Mouse (Mus musculus) liver, embryonic 11.5 days (tissue): Measurements from ENCODE around the gene Aggf1. TPM values are rescaled to one million over a fixed set of nuclear protein-coding genes. Genes with fewer than 3 reads are reported as not detected.

Source experiments
- ATAC-seq: fragments of 200-750 bp; cut with Nextera tagmentation; replicated peaks from 2 replicates; pipeline ENCODE4 v1.8.0; 2017; ENCODE audit warnings: moderate number of reproducible peaks, mild to moderate bottlenecking, moderate TSS enrichment, moderate library complexity; ENCODE audit not compliant: low FRiP score
- DNase-seq: peaks from one replicate; pipeline ENCODE4 v3.0.0-alpha.2; 2017; ENCODE audit warnings: low spot score
- H3K27ac ChIP-seq: fragments of 300-500 bp; sonication (generic); 2 replicates; pipeline ENCODE4 v1.5.1; 2014; ENCODE audit warnings: mild to moderate bottlenecking, low read depth, low read length, control low read depth
- H3K27me3 ChIP-seq: fragments of 300-500 bp; sonication (generic); replicated peaks from 2 replicates; pipeline ENCODE4 v1.6.1; 2014; ENCODE audit warnings: low read length, mixed read lengths; ENCODE audit not compliant: control insufficient read depth, insufficient read depth
- H3K36me3 ChIP-seq: fragments of 300-500 bp; sonication (generic); 2 replicates; pipeline ENCODE4 v1.6.1; 2014; ENCODE audit warnings: mild to moderate bottlenecking, low read length, moderate library complexity, mixed read lengths; ENCODE audit not compliant: control insufficient read depth, insufficient read depth
- H3K4me1 ChIP-seq: fragments of 300-500 bp; sonication (generic); replicated peaks from 2 replicates; pipeline ENCODE4 v1.6.1; 2014; ENCODE audit warnings: low read length, mixed read lengths; ENCODE audit not compliant: control insufficient read depth, insufficient read depth
- H3K4me2 ChIP-seq: fragments of 300-500 bp; sonication (generic); 2 replicates; pipeline ENCODE4 v1.6.1; 2014; ENCODE audit warnings: mild to moderate bottlenecking, control low read depth, moderate library complexity
- H3K4me3 ChIP-seq: fragments of 300-500 bp; sonication (generic); 2 replicates; pipeline ENCODE4 v1.5.1; 2014; ENCODE audit warnings: low read depth, low read length, control low read depth
- H3K9ac ChIP-seq: fragments of 300-500 bp; sonication (generic); 2 replicates; pipeline ENCODE4 v1.6.1; 2014; ENCODE audit warnings: low read depth, low read length, control low read depth
- H3K9me3 ChIP-seq: fragments of 300-500 bp; sonication (generic); 2 replicates; pipeline ENCODE4 v1.6.1; 2016; ENCODE audit warnings: low read length, inconsistent platforms, mixed read lengths; ENCODE audit not compliant: control insufficient read depth
- WGBS: fragments of 180-500 bp; shearing (Covaris S2); extraction: QIAGEN DNeasy Blood & Tissue Kit; methylation state at CpG from one replicate; pipeline ENCODE4 v1.1.7; 2014; 5-methylcytosine and 5-hydroxymethylcytosine counted together
- polyA plus RNA-seq: library from polyadenylated mRNA; unstranded; fragments of >200 nt; fragmentation: Nextera tagmentation; extraction: Ambion mirVana; gene quantifications from 2 replicates; pipeline ENCODE4 v1.2.1, GENCODE M21; 2014

The Aggf1 gene
- polyA plus RNA-seq, 1 experiment from 2014 or later: 43.4 TPM

DNA sequence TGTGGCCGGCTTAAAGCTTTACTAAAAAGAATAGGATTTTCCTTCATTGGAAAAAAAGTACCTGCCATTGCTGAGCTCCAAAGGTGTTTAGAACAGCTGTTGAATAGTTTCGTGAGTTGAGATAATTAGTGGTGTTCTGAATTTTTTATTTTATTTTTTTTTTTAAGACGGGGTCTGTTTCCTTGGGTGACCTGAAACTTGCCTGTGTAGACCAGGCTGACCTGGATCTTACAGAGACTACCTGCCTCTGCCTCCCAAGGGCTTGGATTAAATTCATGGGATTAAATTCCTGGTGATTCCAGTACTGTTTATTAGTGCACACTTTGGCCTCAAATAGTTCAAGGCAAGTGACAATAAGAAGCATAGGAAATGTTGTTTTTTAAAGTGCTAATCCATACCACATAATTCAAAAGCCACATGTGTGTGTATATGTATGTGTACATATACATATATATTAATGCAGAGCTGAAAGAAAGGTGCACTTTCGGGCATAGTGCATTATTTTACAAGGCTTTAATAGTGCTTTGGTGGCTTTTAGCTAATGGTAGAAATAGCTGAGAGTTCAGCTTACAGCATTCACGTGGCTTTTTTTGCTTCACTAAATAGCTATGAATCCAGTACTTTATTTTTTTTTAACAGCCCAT, 49.1 kb downstream of the Aggf1 start:
- Histone ChIP-seq H3K4me2 (peak overlapping the region; percentile 88), H3K9ac (peak overlapping the region; percentile 93), H3K36me3 (no peaks in the 10 kb centered on the region), H3K4me3 (peak overlapping the region; percentile 79), H3K9me3 (no peaks in the 10 kb centered on the region), H3K27me3 (no peaks in the 10 kb centered on the region), H3K4me1 (peaks cover 7% of the 10 kb centered on the region), H3K27ac (peak overlapping the region; percentile 94)
- ATAC-seq: no peak
- 22% methylated on average over 5 of the region's 5 CpGs for WGBS
- DNase-seq: no peak

DNA sequence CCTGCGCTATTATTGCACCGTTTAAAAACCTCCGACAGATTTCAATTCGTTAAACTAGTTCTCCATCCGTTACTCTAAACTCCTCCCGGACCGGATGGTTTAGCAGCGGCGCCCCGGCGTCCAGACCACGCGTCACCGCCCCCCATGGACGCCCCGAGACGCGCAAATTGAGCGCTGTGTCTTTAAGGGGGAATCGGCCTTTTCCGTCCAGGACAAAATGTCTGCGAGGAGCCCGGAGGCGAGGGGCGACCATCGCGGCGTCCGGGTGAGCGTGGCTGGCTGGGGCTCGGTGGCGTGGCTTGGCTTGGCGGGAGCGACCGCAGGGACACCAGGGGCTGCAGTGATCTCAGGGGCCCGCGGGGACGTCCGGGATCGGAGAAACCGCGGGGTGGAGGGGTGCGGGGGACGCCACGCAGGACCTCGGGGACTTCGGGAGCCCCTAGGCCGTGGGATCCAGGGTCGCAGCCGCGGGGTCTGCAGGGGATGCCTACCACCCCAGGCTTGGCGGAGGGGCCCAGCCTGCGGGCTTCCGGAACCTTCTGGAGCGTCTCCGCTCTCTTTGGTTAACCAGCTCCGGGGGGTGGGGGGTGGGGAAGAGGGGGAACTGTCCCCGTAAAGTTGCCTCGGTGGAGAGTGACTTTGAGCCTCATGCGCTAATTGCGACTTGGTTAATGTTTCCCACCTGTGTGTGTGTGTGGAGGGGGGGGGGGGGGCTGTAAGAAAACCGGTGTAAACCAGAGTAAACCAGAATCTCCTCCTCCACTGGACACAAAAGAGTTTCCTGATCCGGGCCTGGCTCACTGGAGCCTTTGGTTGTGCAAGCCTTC, 49.9 kb downstream of the Aggf1 start:
- DNase-seq (peak; percentile 80), ATAC-seq (peak; percentile 58)
- H3K4me3 ChIP-seq: peak overlapping the region; percentile 79
- H3K27ac ChIP-seq: peak overlapping the region; percentile 94
- no peaks in the 10 kb centered on the region for H3K9me3 ChIP-seq
- no peaks in the 10 kb centered on the region for H3K36me3 ChIP-seq
- peak overlapping the region; percentile 93 for H3K9ac ChIP-seq
- under 1% methylated on average over 63 of the region's 63 CpGs for WGBS
- H3K4me1 ChIP-seq: peaks cover 7% of the 10 kb centered on the region
- H3K4me2 ChIP-seq: peak overlapping the region; percentile 88
- H3K27me3 ChIP-seq: no peaks in the 10 kb centered on the region

DNA sequence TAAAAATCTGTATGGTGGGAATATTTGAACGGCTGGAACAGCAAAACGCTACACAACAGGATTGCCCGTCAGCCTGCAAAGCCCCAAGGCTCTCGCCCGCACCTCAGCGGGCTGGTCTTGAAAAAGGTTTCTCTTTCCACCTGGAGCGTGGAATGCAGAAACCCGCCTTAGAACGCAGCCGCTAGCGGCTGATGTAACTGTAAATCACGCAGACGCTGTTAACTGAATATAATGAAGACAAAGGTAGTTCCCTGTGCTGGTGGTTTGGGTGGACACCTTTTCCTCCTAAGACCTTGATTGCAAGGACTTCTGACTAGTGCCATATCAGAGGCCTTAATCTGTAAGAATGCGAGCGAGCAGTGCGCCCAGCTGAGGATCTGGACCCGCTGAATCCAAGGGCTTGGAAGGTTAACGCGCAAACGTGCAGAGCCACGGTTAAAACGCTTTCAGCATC, 50.5 kb downstream of the Aggf1 start:
- DNase-seq: no peak
- H3K9me3 ChIP-seq: no peaks in the 10 kb centered on the region
- under 1% methylated on average over 22 of the region's 22 CpGs for WGBS
- H3K4me1 ChIP-seq: peaks cover 7% of the 10 kb centered on the region
- H3K4me2 ChIP-seq: peak overlapping the region; percentile 88
- H3K4me3 ChIP-seq: peak overlapping the region; percentile 79
- H3K27me3 ChIP-seq: no peaks in the 10 kb centered on the region
- peak; percentile 19; the same call in 1 of the 2 replicates for ATAC-seq
- H3K27ac ChIP-seq: peak overlapping the region; percentile 94
- H3K36me3 ChIP-seq: no peaks in the 10 kb centered on the region
- H3K9ac ChIP-seq: peak overlapping the region; percentile 93

DNA sequence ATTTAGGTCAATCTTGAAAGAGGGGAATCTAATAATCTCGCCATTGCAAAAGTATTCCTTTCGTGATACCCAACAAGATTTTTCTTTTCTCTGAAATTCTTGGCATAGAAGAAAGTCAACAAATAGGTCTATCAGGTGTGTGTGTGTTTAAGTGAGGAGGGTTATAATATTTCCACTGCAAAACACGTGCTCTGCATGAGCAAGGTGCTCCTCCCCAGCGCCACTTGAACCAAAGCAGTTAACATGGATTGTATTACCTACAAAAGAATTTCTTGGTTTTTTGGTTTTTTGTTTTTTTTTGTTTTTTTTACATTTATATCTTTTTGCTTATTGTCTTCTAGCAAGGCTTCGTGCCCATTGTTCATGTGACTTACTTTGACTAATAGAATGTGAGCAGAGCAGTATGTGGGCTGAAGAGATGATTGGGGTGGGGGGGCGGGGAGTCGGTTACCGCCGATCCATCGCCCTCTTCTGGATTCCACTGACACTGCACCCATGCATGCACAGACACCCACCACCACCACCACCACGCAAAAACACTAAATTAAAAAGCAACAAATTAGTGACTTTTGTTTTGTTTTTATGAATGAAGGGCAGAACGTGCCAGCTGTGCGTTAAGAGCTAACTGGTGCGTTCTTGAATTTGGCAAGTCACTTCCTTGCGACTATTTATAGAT, 51.1 kb downstream of the Aggf1 start:
- H3K9me3 ChIP-seq: no peaks in the 10 kb centered on the region
- 23% methylated on average over 15 of the region's 15 CpGs for WGBS
- peaks cover 7% of the 10 kb centered on the region for H3K4me1 ChIP-seq
- H3K4me2 ChIP-seq: peak overlapping the region; percentile 88
- H3K27me3 ChIP-seq: no peaks in the 10 kb centered on the region
- ATAC-seq: no peak; the same call in 1 of the 2 replicates
- no peaks in the 10 kb centered on the region for H3K36me3 ChIP-seq
- H3K9ac ChIP-seq: peak overlapping the region; percentile 93
- peak overlapping the region; percentile 79 for H3K4me3 ChIP-seq
- DNase-seq: peak; percentile 53
- peak overlapping the region; percentile 94 for H3K27ac ChIP-seq

DNA sequence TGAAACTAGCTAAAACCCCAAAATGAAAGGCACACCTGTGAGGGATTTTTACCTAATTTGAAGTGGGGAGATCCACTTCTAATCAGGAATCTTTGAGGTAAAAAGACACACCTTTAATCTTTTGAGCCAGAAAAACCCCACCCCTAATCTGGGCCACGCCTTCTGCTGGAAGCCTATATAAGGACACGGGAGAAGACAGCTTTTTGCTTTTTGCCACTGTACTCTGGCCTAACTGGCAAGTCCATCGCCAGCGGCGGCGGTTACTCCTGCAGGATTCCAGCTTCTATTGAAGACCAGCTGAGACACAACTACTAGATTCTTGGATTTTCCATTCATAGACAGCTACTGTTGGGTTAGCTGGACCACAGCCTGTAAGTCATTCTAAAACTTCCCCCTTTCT, 51.8 kb downstream of the Aggf1 start, which contains the start of gene Zbed3:
Gene Zbed3, plus strand, starts transcription at position 213 of the 400 bp plus-strand sequence.
- H3K4me2 ChIP-seq: peak within 1 kb of the TSS; percentile 88
- peak within 1 kb of the TSS; percentile 94; the same call in 1 of the 2 replicates for H3K27ac ChIP-seq
- H3K4me3 ChIP-seq: peak within 1 kb of the TSS; percentile 79
- peak within 1 kb of the TSS; percentile 93 for H3K9ac ChIP-seq
- H3K36me3 ChIP-seq: no peaks in the 10 kb centered on the region
- DNase-seq: no peak
- H3K9me3 ChIP-seq: no peaks in the 10 kb centered on the region
- H3K4me1 ChIP-seq: peaks cover 7% of the 10 kb centered on the region
- 78% methylated on average over 6 of the region's 6 CpGs for WGBS
- ATAC-seq: no peak
- no peaks in the 10 kb centered on the region for H3K27me3 ChIP-seq

DNA sequence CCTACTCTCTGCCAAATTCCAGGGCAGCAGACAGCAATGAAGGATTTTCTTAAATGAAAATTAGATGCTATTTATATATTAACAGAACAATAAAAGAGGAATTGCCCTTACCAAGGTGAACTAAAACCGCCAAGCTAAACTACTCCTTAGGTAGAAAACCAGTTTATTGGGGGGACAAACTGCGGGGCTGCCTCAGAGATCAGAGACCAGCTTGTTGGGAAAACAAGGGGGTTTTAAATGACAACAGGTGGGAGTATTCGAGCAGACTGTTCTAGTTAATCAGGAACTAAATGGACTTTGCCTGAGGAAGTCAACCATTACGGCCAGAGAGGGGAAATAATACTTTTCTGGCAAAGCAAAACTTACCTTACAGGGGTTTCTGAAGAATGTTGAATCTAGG, 54.7 kb downstream of the Aggf1 start:
- H3K4me2 ChIP-seq: no peak overlapping the region
- H3K27me3 ChIP-seq: no peaks in the 10 kb centered on the region
- no peaks in the 10 kb centered on the region for H3K36me3 ChIP-seq
- H3K4me3 ChIP-seq: no peak overlapping the region
- no peak for DNase-seq
- H3K4me1 ChIP-seq: no peaks in the 10 kb centered on the region
- no peak for ATAC-seq
- H3K27ac ChIP-seq: no peak overlapping the region
- no peaks in the 10 kb centered on the region for H3K9me3 ChIP-seq
- WGBS: 62% methylated on average over 4 of the region's 4 CpGs
- no peak overlapping the region for H3K9ac ChIP-seq

DNA sequence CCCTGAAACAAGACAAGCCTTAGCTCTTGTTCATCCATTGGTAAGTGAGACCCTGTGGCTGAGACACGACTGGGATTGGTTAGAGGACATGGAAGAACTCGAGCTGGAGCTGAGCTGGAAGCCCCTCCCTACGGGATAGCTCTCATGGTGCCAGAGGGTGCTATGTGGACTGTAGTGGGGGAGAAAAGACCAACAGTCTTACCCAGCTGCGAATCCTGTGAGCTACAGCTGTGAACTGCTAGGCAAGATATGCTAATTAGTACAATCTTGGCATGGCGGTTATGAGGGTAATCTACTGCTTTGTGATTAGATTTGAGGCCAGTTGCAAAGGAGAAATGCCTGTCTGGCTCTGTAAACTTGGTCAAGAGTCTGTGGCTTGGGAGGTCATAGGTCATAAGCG, 56.0 kb downstream of the Aggf1 start:
- no peak overlapping the region for H3K9ac ChIP-seq
- H3K27me3 ChIP-seq: no peaks in the 10 kb centered on the region
- ATAC-seq (no peak), DNase-seq (no peak)
- H3K27ac ChIP-seq: no peak overlapping the region
- no peaks in the 10 kb centered on the region for H3K4me1 ChIP-seq
- H3K4me3 ChIP-seq: no peak overlapping the region
- H3K4me2 ChIP-seq: no peak overlapping the region
- 64% methylated on average over 6 of the region's 6 CpGs for WGBS
- H3K36me3 ChIP-seq: no peaks in the 10 kb centered on the region
- H3K9me3 ChIP-seq: no peaks in the 10 kb centered on the region

DNA sequence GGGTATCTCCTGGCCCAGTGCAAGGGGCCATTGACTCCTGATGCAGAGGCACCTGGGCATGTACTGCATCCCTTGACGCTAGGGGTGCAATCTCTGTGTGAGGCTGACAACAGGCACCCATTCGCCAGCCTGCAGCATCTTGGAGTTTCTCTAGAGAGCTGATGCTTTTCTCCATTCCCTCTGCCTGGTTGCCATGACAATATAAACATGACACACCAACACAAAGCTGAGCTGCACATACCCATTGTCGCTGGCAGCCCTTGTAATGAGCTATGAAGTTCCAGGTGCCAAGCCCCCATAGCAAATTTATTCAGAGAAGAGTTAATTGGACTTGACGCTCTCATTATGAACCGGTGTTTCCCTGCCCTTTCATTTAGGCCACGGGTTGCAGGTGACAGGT, 63.1 kb downstream of the Aggf1 start:
- no peak overlapping the region for H3K4me3 ChIP-seq
- H3K27ac ChIP-seq: no peak overlapping the region
- H3K9ac ChIP-seq: no peak overlapping the region
- WGBS: 76% methylated on average over 6 of the region's 6 CpGs
- no peaks in the 10 kb centered on the region for H3K27me3 ChIP-seq
- H3K4me1 ChIP-seq: no peaks in the 10 kb centered on the region
- no peak for DNase-seq
- no peaks in the 10 kb centered on the region for H3K9me3 ChIP-seq
- no peak for ATAC-seq
- H3K4me2 ChIP-seq: no peak overlapping the region
- H3K36me3 ChIP-seq: no peaks in the 10 kb centered on the region
